Mouse (Mus musculus) Patski (cell line): ENCODE measurements at regions not wholly inside any gene's neighbourhood (a gene's known extent, or its start where the extent isn't known, plus 50 kb on each side); places are given as distances from the start of the nearest gene placed in this dataset.
"Not testable (repeated sequence)": the region's sequence is repeated elsewhere in the genome, so short reads cannot be mapped to it uniquely, and the experiment has no call there.

ENCODE experiments used
- ATAC-seq: fragments of 100-300 bp; one replicate; pipeline ENCODE4 v1.8.0; 2021
- CTCF ChIA-PET: fragments of 350-600 bp; sonication (Branson Sonifier 250); formaldehyde crosslinking; loops from one replicate; lab custom pipeline; 2022; ENCODE audit warnings: inconsistent platforms; lab: Charles Lee
- POLR2A ChIA-PET: fragments of 350-600 bp; sonication (Branson Sonifier 250); formaldehyde crosslinking; loops from one replicate; lab custom pipeline; 2022; ENCODE audit warnings: antibody characterized with exemption, inconsistent platforms; lab: Charles Lee
- DNase-seq: peaks from one replicate; pipeline ENCODE4 v3.0.0-alpha.2; 2011; ENCODE audit warnings: low read depth, low spot score
- H3K27me3 ChIP-seq: fragments of 371-371 bp; one replicate; pipeline ENCODE4 v1.5.1; 2021
- in situ Hi-C: fragments of 300-500 bp; cut with MboI; formaldehyde crosslinking; loops from 3 replicates; pipeline ENCODE4 v1.11.1; 2018; ENCODE audit warnings: low pct_unique_long_range_greater_than_20kb, mixed read lengths

DNA sequence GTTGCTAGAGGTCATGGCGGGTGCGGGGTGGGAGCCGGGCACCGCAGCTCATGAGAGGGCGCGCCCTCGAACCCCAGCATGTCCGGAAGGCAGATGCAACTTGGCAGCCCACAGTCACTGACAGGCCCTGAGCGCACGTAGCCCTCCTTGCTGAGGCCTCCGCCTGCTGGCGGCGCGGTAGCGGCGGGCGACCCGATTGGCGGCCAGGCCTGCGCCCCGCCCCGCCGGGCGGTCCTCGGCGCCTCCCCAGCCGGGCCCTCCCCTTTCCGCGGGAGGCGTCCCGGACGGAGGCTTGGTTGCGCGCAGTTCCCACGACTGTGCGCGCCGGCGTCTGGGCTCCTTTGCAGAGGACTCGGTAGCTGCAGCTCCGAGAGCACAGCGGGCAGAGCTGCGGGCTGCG lies 301.9 kb downstream of the Hpcal1 start:
- CTCF ChIA-PET, H3K27me3 ChIP-seq, ATAC-seq, POLR2A ChIA-PET, in situ Hi-C loops: not testable (repeated sequence)
- peak; percentile 6 for DNase-seq

DNA sequence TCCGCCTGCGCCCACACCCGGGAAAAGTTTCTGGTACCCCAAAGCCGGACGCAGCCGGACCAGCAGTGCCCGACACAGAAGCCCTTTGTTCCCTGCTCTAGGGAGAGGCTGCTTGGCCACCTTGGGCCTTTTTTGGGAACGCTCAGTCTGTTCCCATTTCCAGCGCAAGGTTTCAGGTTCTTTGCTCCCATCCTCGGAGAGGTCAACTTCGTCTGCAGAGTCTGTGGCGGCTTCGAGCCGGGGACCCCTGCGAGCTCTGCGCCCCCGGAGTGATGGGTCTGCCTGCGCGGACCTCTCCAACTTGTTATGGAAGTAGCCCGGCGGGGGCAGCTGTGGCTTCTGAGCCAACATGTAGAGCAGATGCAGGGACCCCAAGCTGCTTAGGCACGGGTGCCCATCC lies 302.7 kb downstream of the Hpcal1 start:
- in situ Hi-C loops, ATAC-seq, POLR2A ChIA-PET, DNase-seq, H3K27me3 ChIP-seq, CTCF ChIA-PET: not testable (repeated sequence)
